Mouse (Mus musculus) liver, adult 2 months (tissue): ENCODE results near the gene Maz.

Experiments
- CTCF ChIP-seq: fragments of 200-500 bp; IDR thresholded peaks from 2 replicates; pipeline ENCODE4 v1.5.1; 2011; ENCODE audit warnings: low read depth, low read length, control low read depth
- POLR2A ChIP-seq: fragments of 200-500 bp; IDR thresholded peaks from 2 replicates; pipeline ENCODE4 v1.6.1; 2011; ENCODE audit warnings: low read length, control low read depth; ENCODE audit not compliant: insufficient read depth; ENCODE audit errors: extremely low read depth

- TF ChIP-seq POLR2A (no peak), CTCF (no peak)
Observed at GRCm38 (mm10) chr7:127030172-127030571, 3.3 kb upstream of the Maz start.
